Mouse (Mus musculus) Muller cell, postnatal 12 days (primary cell): ENCODE results near the gene Dab2ip.

Source experiments
- DNase-seq: peaks from one replicate; pipeline ENCODE4 v3.0.0-alpha.2; 2015; ENCODE audit errors: inconsistent ontology term

Gene Dab2ip

GRCm38 (mm10) chr2:35747371-35748035, 189.4 kb downstream of the Dab2ip start:
- no peak for DNase-seq

- no peak for DNase-seq
Observed at GRCm38 (mm10) chr2:35750533-35751141, 192.6 kb downstream of the Dab2ip start.

- DNase-seq, result no peak
Observed at GRCm38 (mm10) chr2:35751781-35752505, 193.9 kb downstream of the Dab2ip start.

GRCm38 (mm10) chr2:35756467-35756866, 198.4 kb downstream of the Dab2ip start:
- no peak for DNase-seq

- no peak for DNase-seq
Observed at GRCm38 (mm10) chr2:35760352-35760751, 202.3 kb downstream of the Dab2ip start.

- DNase-seq, result no peak
Observed at GRCm38 (mm10) chr2:35760867-35761266, 202.8 kb downstream of the Dab2ip start.

- DNase-seq, result no peak
Observed at GRCm38 (mm10) chr2:35761458-35761857, 203.4 kb downstream of the Dab2ip start.

- DNase-seq, result no peak
Observed at GRCm38 (mm10) chr2:35763818-35764217, 205.8 kb downstream of the Dab2ip start.

GRCm38 (mm10) chr2:35764328-35764727, 206.3 kb downstream of the Dab2ip start:
- DNase-seq, result peak; percentile 5

- DNase-seq, result no peak
Observed at GRCm38 (mm10) chr2:35767834-35768537, 209.9 kb downstream of the Dab2ip start.

GRCm38 (mm10) chr2:35768538-35769238, 210.6 kb downstream of the Dab2ip start:
- DNase-seq, result peak; percentile 2

- DNase-seq, result no peak
Observed at GRCm38 (mm10) chr2:35769398-35769797, 211.3 kb downstream of the Dab2ip start.

- DNase-seq, result no peak
Observed at GRCm38 (mm10) chr2:35770541-35770940, 212.5 kb downstream of the Dab2ip start.

GRCm38 (mm10) chr2:35775651-35776055, 217.6 kb downstream of the Dab2ip start:
- peak; percentile 67 for DNase-seq

- no peak for DNase-seq
Observed at GRCm38 (mm10) chr2:35776935-35777334, 218.9 kb downstream of the Dab2ip start.

GRCm38 (mm10) chr2:35779266-35779665, 221.2 kb downstream of the Dab2ip start:
- DNase-seq, result no peak
